Mouse (Mus musculus) hematopoietic stem cell, adult 5-6 weeks (primary cell): Measurements from ENCODE around the gene Tmem100. TPM values are rescaled to one million over a fixed set of nuclear protein-coding genes. Genes with fewer than 3 reads are reported as not detected.

ENCODE experiments used
- ATAC-seq, 2 experiments: fragments of 125-278 bp in 1 of 2; replicated peaks in 1 of 2; 2 replicates each; pipeline ENCODE4 v1.8.0; 2016 to 2017; ENCODE audit warnings: inconsistent platforms in 2 of 2, mild to moderate bottlenecking in 2 of 2, moderate number of reproducible peaks in 2 of 2, low read depth in 1 of 2, moderate TSS enrichment in 1 of 2; ENCODE audit not compliant: low FRiP score in 2 of 2, poor library complexity in 2 of 2, severe bottlenecking in 2 of 2, insufficient read depth in 1 of 2, low TSS enrichment in 1 of 2
- total RNA-seq: library from RNA; stranded (forward); fragments of 172-1452, 232-1000 nt; gene quantifications from 2 replicates; pipeline ENCODE4 v1.2.3, GENCODE M21; 2017

Tmem100 gene
- total RNA-seq: 0.25 TPM in 1 of 2 replicates, not detected in the other

GRCm38 (mm10) chr11:90029841-90030398 is at the start of gene Tmem100:
TSS of gene Tmem100 (plus strand) at chr11:90030348.
- ATAC-seq: peak in 1 of 2 experiments; percentile 7; a peak in 1 of 4 replicates

DNA sequence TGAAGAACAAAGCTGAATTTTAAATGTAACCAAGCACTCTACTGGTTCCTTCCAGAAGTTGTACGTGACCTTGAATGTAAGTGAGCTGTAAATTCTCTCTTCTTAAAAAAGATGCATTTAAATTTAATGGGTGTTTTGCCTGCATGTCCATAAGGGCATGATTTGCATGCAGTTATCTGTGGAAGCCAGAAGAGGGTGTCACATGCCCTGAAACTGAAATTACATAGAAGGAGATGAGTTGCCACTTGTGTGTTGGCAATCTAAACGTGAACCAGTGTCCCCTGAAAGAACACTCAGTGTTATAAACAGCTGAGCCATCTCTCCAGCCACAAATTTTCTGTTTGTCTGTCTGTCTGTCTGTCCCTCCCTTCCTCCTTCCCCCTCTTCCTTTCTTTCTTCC is 47.2 kb upstream of the Tmem100 start:
- ATAC-seq: no peak

DNA sequence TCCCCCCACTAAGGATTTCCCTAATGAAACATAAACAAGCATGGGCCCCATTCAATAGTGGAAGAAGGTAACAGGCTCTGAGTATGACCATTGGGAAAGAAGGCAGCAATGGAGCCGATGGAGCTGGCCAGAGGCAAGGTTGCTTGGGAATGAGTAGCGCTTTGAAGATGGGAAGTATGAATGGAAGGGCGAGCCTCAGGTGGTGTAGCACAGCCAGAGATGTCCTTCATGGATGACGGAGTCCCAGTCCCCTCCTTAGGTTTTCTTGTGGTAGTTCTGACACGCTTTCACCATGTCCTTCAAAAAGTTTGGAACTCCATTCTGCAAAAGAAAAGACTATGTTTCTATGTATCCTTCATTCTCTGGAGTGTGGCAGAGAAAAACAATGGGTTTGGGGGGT is 45.7 kb upstream of the Tmem100 start:
- ATAC-seq: no peak

GRCm38 (mm10) chr11:89985200-89986187 is 44.7 kb upstream of the Tmem100 start:
- peak; percentile 86 to 89 for ATAC-seq

DNA sequence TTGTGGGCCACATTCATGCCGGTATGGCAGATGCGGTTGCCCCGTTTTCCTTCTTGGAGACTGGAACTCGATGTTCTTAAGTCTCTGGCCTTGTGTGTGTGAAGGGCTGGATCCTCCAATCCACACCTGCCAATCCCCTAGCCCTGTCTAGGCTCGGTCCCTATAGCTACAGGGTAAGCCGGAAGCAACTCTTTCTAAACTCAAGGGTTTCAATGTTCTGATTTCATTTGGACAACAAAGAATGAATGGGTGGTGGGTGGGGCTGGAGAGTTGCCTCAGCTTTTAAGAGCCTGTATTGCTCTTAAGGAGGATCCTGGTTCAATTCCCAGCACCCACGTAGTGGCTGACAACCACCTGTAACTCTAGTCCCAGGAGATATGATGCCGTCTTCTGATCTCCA is 43.6 kb upstream of the Tmem100 start:
- no peak for ATAC-seq

DNA sequence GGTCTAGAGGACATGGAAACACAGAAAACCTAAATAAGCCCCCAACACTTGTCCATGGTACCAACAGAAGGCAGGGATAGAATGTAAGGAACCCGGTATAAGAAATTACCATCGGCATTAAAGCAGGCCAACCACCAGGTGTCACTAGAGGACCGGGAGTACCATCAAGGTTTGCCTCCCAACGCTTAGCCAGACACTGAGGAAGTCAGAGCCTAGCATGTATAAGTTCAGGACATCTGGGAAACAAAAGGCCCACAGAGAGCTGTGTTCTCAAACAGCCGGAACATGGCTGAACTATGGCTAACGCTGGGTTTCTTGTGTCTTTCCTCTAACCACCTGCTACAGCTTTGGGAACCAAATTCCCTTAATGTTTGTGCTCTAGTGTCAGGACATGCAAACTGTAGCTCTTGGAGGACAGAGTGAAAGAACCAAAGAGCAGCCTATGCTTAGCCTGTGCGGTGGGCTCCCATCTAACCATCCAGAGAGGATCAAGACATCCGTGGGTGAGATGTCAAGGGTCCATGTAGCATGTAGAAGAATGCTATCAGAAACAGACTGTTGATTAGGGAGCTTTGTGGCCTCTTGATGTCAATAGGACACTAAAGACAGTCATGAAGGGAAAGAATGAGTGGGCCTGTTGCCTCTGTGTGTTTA is 41.1 kb upstream of the Tmem100 start:
- peak; percentile 28 to 65; a peak in 3 of 4 replicates for ATAC-seq

- ATAC-seq: no peak
Observed at GRCm38 (mm10) chr11:89991661-89992060, 38.5 kb upstream of the Tmem100 start.

DNA sequence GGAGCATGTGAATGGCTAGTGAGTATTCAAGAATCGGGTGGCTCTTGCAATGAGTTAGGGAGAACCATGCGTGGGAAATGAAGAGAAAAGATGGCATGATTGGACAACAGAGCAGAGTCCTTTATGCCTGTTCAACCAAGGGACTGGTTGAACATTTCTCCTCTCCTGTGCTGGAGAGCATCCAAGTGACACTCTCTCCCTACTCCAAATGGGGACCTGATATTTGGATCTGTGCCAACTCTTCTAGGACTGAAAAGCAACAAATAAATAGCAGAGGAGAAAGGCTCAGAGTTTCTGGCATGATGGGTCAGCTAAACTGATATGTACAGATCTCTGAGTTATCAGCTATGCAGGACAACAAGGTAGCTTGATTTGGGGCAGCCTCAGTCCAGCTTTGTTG is 35.4 kb upstream of the Tmem100 start:
- no peak for ATAC-seq

DNA sequence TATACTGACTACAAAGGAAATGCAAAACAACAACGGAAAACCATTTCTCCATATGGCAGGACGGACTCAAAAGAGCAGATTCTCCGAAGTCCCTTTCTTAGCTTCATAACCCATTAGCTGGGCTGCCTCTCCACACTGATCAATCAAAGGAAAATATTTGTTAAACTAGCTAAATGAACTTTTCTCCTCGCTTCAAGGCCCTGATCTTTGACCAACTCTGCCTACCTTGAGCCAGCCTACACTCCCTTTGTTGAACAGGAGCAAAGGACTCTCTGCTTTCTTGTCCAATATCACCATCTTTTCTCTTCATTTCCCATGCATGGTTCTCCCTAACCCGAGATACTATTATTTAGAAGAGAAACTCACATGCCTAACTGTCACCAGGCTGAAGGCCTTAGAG is 34.6 kb upstream of the Tmem100 start:
- ATAC-seq: no peak

GRCm38 (mm10) chr11:89996406-89996805 is 33.7 kb upstream of the Tmem100 start:
- ATAC-seq: no peak

DNA sequence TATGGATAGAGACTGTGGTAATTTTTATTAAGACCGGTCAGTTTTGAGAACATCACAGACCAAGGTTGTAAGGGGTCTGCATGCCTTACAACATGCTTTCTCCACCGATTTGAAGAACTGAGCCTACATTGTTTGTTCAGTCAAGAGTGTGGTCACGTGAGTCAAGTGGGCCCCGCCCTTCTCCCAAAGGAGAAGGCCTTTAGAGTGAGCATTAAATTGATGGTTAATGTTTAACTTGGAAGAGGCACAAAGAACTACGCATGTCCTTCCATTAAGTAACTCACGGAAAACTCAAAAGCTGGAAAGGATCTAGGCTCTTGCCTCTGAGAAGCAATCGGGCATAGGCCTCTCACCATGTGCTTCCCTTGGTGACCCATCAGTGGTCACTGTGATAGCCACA is 33.3 kb upstream of the Tmem100 start:
- ATAC-seq: no peak

GRCm38 (mm10) chr11:89998996-89999770 is 31.0 kb upstream of the Tmem100 start:
- ATAC-seq: no peak

- ATAC-seq: no peak
Observed at GRCm38 (mm10) chr11:90000666-90001065, 29.5 kb upstream of the Tmem100 start.

DNA sequence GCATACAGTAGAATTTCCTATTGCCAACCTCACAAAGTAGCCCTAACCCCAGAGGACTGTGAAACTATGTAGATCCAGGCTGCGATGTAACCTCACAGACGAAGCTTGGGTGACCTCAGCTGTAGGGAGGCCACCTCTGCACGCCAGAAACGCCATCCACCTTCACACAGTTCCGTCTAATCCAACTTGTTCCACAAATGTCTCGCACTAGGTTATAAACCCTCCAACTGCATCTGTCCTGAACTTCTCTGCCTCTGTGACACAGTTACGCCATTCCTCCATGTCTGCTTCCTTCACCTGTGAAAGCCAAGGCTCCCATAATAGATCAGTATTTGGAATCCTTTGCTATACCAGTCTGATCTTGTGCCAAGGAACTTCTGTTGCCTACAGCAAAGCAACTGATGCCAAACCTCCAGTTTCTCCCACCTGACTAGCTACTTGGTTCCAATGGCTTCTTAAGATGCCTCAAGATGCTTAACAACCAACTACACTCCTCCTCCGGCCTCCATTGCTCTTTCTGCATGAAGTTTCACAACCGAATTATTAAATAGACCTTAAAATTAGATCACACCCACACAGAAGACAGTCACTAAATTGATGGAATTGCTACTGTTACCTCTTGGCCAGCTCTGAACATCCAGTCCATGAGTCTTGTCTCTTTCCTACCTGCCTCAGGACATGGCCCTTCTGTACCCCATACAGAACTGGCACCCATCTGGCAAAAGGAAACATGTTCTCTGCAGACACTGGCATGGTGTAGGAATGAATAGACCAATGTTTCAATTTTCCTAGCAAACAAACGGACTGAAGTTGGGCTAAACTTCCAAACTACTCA is 28.5 kb upstream of the Tmem100 start:
- ATAC-seq: no peak

DNA sequence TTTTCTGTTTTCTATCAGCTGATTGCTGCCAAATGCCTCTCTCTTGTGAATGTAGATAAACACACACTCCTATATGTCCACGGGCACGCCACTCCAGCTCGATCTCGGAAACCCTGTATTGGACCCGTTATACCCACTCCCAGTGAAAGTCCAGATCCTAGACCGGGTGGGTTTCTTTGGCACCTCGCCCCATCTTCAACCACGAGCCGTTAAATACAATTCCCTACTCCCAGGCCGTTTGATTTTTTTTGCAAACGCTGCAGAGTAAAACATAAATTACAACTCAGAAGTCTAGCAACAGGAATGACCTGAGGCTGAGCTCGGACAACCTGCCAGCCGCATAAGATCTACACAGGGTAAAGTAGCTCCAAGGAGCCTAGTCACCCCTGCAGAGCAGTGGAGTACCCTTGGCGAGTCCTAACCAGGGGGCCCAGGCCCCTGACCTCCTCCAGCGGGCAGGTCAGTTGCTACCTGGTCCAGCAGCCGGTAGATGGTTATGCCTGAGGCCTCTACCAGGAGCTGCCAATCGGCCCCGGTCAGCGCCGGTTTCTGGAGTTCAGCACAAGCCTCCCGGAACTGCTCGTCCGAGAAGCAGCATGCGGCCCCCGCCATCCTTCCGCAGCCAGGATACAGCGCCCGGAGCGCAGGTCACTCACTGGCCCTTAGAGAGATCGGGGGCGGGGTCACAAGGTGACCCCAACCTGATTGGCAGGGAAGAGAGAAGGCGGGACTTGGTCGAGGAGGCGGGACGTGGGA is 27.7 kb upstream of the Tmem100 start, which contains the start of gene Pctp:
Gene Pctp, minus strand, starts transcription at position 664 of the 756 bp plus-strand sequence.
- peak; percentile 96 to 97 for ATAC-seq

- ATAC-seq: no peak
Observed at GRCm38 (mm10) chr11:90002987-90003348, 27.2 kb upstream of the Tmem100 start.
